Mouse (Mus musculus) Patski (cell line): ENCODE data around the gene Gm9887. TPM values are rescaled to one million over a fixed set of nuclear protein-coding genes. Genes with fewer than 3 reads are reported as not detected.
"Not testable (repeated sequence)": the region's sequence is repeated elsewhere in the genome, so short reads cannot be mapped to it uniquely, and the experiment has no call there.

Experiments used
- ATAC-seq: fragments of 100-300 bp; one replicate; pipeline ENCODE4 v1.8.0; 2021
- CTCF ChIA-PET: fragments of 350-600 bp; sonication (Branson Sonifier 250); formaldehyde crosslinking; loops from one replicate; lab custom pipeline; 2022; ENCODE audit warnings: inconsistent platforms; lab: Charles Lee
- POLR2A ChIA-PET: fragments of 350-600 bp; sonication (Branson Sonifier 250); formaldehyde crosslinking; loops from one replicate; lab custom pipeline; 2022; ENCODE audit warnings: antibody characterized with exemption, inconsistent platforms; lab: Charles Lee
- DNase-seq: peaks from one replicate; pipeline ENCODE4 v3.0.0-alpha.2; 2011; ENCODE audit warnings: low read depth, low spot score
- H3K27me3 ChIP-seq: fragments of 371-371 bp; one replicate; pipeline ENCODE4 v1.5.1; 2021
- CTCF ChIP-seq: fragments of 100-300 bp; IDR thresholded peaks from one replicate; pipeline ENCODE4 v1.5.1; 2021
- in situ Hi-C: fragments of 300-500 bp; cut with MboI; formaldehyde crosslinking; loops from 3 replicates; pipeline ENCODE4 v1.11.1; 2018; ENCODE audit warnings: low pct_unique_long_range_greater_than_20kb, mixed read lengths
- polyA plus RNA-seq: library from polyadenylated mRNA; unstranded; gene quantifications from one replicate; pipeline ENCODE4 v1.2.3, GENCODE M21; 2021

Gm9887 gene
- polyA plus RNA-seq, 1 experiment from 2014 or later: 5.9 TPM

- CTCF ChIA-PET: interaction anchor here (1.1 to 1.9 kb wide), 5 partner anchors 9 to 63 kb away, joined by 4 to 8 read pairs (median 4); no protein-coding TSS in a partner anchor
- DNase-seq: peak; percentile 64
- POLR2A ChIA-PET: interaction anchor here (0.6 to 1.4 kb wide), 2 partner anchors 27 to 30 kb away, joined by 4 to 5 read pairs; no protein-coding TSS in a partner anchor
- no peak for TF ChIP-seq CTCF
- H3K27me3 ChIP-seq: no peaks in the 10 kb centered on the region
- in situ Hi-C loops: loop anchor here (10.0 kb wide), 1 partner anchor 176 kb away; no protein-coding TSS in a partner anchor
- ATAC-seq: peak; percentile 36
Measured at GRCm38 (mm10) chr12:69388321-69388869, 16.1 kb upstream of the Gm9887 start.

GRCm38 (mm10) chr12:69386281-69386732 lies 14.0 kb upstream of the Gm9887 start:
- not testable (repeated sequence) for ATAC-seq, H3K27me3 ChIP-seq, DNase-seq
- in situ Hi-C loops: loop anchor here (10.0 kb wide), 1 partner anchor 178 kb away; no protein-coding TSS in a partner anchor
- ChIA-PET CTCF (interaction anchor here (0.7 to 1.3 kb wide), 2 partner anchors 19 to 388 kb away, joined by 3 to 5 read pairs; no protein-coding TSS in a partner anchor), POLR2A (interaction anchor here (0.7 kb wide), 1 partner anchor 241 kb away, joined by 5 read pairs; no protein-coding TSS in a partner anchor)

GRCm38 (mm10) chr12:69385542-69386280 lies 13.5 kb upstream of the Gm9887 start:
- in situ Hi-C loops: loop anchor here (10.0 kb wide), 1 partner anchor 179 kb away; no protein-coding TSS in a partner anchor
- no peak for TF ChIP-seq CTCF
- POLR2A ChIA-PET: no interaction called here
- ATAC-seq (no peak), DNase-seq (no peak)
- CTCF ChIA-PET: interaction anchor here (1.1 kb wide), 1 partner anchor 9 kb away, joined by 3 read pairs; no protein-coding TSS in a partner anchor
- H3K27me3 ChIP-seq: no peaks in the 10 kb centered on the region

GRCm38 (mm10) chr12:69384606-69385005 lies 12.3 kb upstream of the Gm9887 start:
- ATAC-seq: no peak
- no peaks in the 10 kb centered on the region for H3K27me3 ChIP-seq
- ChIA-PET POLR2A (no interaction called here), CTCF (no interaction called here)
- in situ Hi-C loops: loop anchor here (5.0 to 10.0 kb wide), 2 partner anchors 73 to 180 kb away; no protein-coding TSS in a partner anchor
- TF ChIP-seq CTCF: no peak
- no peak for DNase-seq

- DNase-seq (no peak), ATAC-seq (no peak)
- ChIA-PET POLR2A (no interaction called here), CTCF (no interaction called here)
- H3K27me3 ChIP-seq: no peaks in the 10 kb centered on the region
- in situ Hi-C loops: loop anchor here (5.0 to 10.0 kb wide), 2 partner anchors 74 to 182 kb away; no protein-coding TSS in a partner anchor
- TF ChIP-seq CTCF: no peak
Measured at GRCm38 (mm10) chr12:69382880-69383279, 10.6 kb upstream of the Gm9887 start.

- no peaks in the 10 kb centered on the region for H3K27me3 ChIP-seq
- ATAC-seq (no peak), DNase-seq (no peak)
- CTCF ChIA-PET: no interaction called here
- no peak for TF ChIP-seq CTCF
- POLR2A ChIA-PET: no interaction called here
- in situ Hi-C loops: no loop called here
Measured at GRCm38 (mm10) chr12:69378558-69379454, 6.5 kb upstream of the Gm9887 start.

GRCm38 (mm10) chr12:69377636-69378035 lies 5.4 kb upstream of the Gm9887 start:
- ATAC-seq, in situ Hi-C loops, H3K27me3 ChIP-seq, DNase-seq: not testable (repeated sequence)
- CTCF ChIA-PET: interaction anchor here (1.2 kb wide), 1 partner anchor 8 kb away, joined by 3 read pairs; no protein-coding TSS in a partner anchor
- POLR2A ChIA-PET: interaction anchor here (0.7 kb wide), 1 partner anchor 15 kb away, joined by 3 read pairs; no protein-coding TSS in a partner anchor

- in situ Hi-C loops: no loop called here
- DNase-seq (no peak), ATAC-seq (no peak)
- H3K27me3 ChIP-seq: no peaks in the 10 kb centered on the region
- POLR2A ChIA-PET: interaction anchor here (0.7 kb wide), 1 partner anchor 15 kb away, joined by 3 read pairs; no protein-coding TSS in a partner anchor
- TF ChIP-seq CTCF: no peak
- CTCF ChIA-PET: interaction anchor here (1.2 kb wide), 1 partner anchor 8 kb away, joined by 3 read pairs; no protein-coding TSS in a partner anchor
Measured at GRCm38 (mm10) chr12:69377188-69377587, 4.9 kb upstream of the Gm9887 start.

GRCm38 (mm10) chr12:69376132-69376531 lies 3.9 kb upstream of the Gm9887 start:
- in situ Hi-C loops: no loop called here
- H3K27me3 ChIP-seq: no peaks in the 10 kb centered on the region
- ATAC-seq: no peak
- no peak for TF ChIP-seq CTCF
- CTCF ChIA-PET: no interaction called here
- POLR2A ChIA-PET: no interaction called here
- no peak for DNase-seq
